Mouse (Mus musculus) heart, embryonic 15.5 days (tissue): Measurements from ENCODE around the gene Lsm3. TPM values are rescaled to one million over a fixed set of nuclear protein-coding genes. Genes with fewer than 3 reads are reported as not detected.
A peak's percentile ranks its signal among the peaks of the same experiment; 100 is the strongest.

ENCODE experiments used
- ATAC-seq: fragments of 200-750 bp; cut with Nextera tagmentation; replicated peaks from 2 replicates; pipeline ENCODE4 v1.8.0; 2017; ENCODE audit warnings: low read depth, moderate TSS enrichment; ENCODE audit not compliant: insufficient number of reproducible peaks, insufficient read depth, low FRiP score
- H3K27ac ChIP-seq: fragments of 300-500 bp; sonication (generic); 2 replicates; pipeline ENCODE4 v1.5.1; 2015; ENCODE audit warnings: mild to moderate bottlenecking, inconsistent platforms
- H3K27me3 ChIP-seq: fragments of 300-500 bp; sonication (generic); 2 replicates; pipeline ENCODE4 v1.6.1; 2015; ENCODE audit warnings: inconsistent platforms
- H3K36me3 ChIP-seq: fragments of 300-500 bp; sonication (generic); 2 replicates; pipeline ENCODE4 v1.6.1; 2015; ENCODE audit warnings: mild to moderate bottlenecking, inconsistent platforms
- H3K4me1 ChIP-seq: fragments of 300-500 bp; sonication (generic); replicated peaks from 2 replicates; pipeline ENCODE4 v1.6.1; 2015; ENCODE audit warnings: inconsistent platforms
- H3K4me2 ChIP-seq: fragments of 300-500 bp; sonication (generic); 2 replicates; pipeline ENCODE4 v1.6.1; 2015; ENCODE audit warnings: inconsistent platforms, mild to moderate bottlenecking, moderate library complexity
- H3K4me3 ChIP-seq: fragments of 300-500 bp; sonication (generic); 2 replicates; pipeline ENCODE4 v1.5.1; 2015; ENCODE audit warnings: mild to moderate bottlenecking, inconsistent platforms
- H3K9ac ChIP-seq: fragments of 300-500 bp; sonication (generic); 2 replicates; pipeline ENCODE4 v1.6.1; 2015; ENCODE audit warnings: mild to moderate bottlenecking, inconsistent platforms
- H3K9me3 ChIP-seq: fragments of 300-500 bp; sonication (generic); replicated peaks from 2 replicates; pipeline ENCODE4 v1.6.1; 2016; ENCODE audit warnings: inconsistent platforms
- WGBS: fragments of 180-500 bp; shearing (Covaris S2); methylation state at CpG from one replicate; pipeline ENCODE4 v1.1.7; 2015; ENCODE audit warnings: mixed read lengths; 5-methylcytosine and 5-hydroxymethylcytosine counted together
- polyA plus RNA-seq: library from polyadenylated mRNA; unstranded; fragments of >200 nt; fragmentation: Nextera tagmentation; extraction: Ambion mirVana; gene quantifications from 2 replicates; pipeline ENCODE4 v1.2.1, GENCODE M21; 2015

The Lsm3 gene
- polyA plus RNA-seq, 1 experiment from 2014 or later, result 155 TPM

- ATAC-seq, result no peak
- no peaks in the 10 kb centered on the region for H3K9me3 ChIP-seq
- no peak overlapping the region for H3K27ac ChIP-seq
- peaks cover 58% of the 10 kb centered on the region for H3K27me3 ChIP-seq
- H3K36me3 ChIP-seq, result no peaks in the 10 kb centered on the region
- H3K4me3 ChIP-seq, result no peak overlapping the region
- peaks cover 18% of the 10 kb centered on the region for H3K4me1 ChIP-seq
- H3K4me2 ChIP-seq, result no peak overlapping the region
- H3K9ac ChIP-seq, result no peak overlapping the region
- 81% methylated on average over 4 of the region's 4 CpGs for WGBS
Observed at GRCm38 (mm10) chr6:91534268-91534667, 18.5 kb downstream of the Lsm3 start.

- H3K4me1 ChIP-seq, result peaks cover 18% of the 10 kb centered on the region
- no peak overlapping the region for H3K9ac ChIP-seq
- ATAC-seq, result no peak
- no peaks in the 10 kb centered on the region for H3K36me3 ChIP-seq
- H3K27me3 ChIP-seq, result peaks cover 67% of the 10 kb centered on the region
- WGBS, result 79% methylated on average over 3 of the region's 3 CpGs
- H3K27ac ChIP-seq, result no peak overlapping the region
- H3K9me3 ChIP-seq, result no peaks in the 10 kb centered on the region
- no peak overlapping the region for H3K4me2 ChIP-seq
- no peak overlapping the region for H3K4me3 ChIP-seq
Observed at GRCm38 (mm10) chr6:91535231-91535630, 19.5 kb downstream of the Lsm3 start.

GRCm38 (mm10) chr6:91536047-91536765 lies 20.5 kb downstream of the Lsm3 start:
- Histone ChIP-seq H3K4me1 (peaks cover 19% of the 10 kb centered on the region), H3K9ac (no peak overlapping the region), H3K36me3 (no peaks in the 10 kb centered on the region), H3K9me3 (no peaks in the 10 kb centered on the region), H3K4me3 (no peak overlapping the region), H3K27ac (no peak overlapping the region), H3K27me3 (peaks cover 75% of the 10 kb centered on the region), H3K4me2 (no peak overlapping the region)
- ATAC-seq, result no peak
- WGBS, result 75% methylated on average over 11 of the region's 11 CpGs

GRCm38 (mm10) chr6:91541276-91541675 lies 25.5 kb downstream of the Lsm3 start:
- H3K27me3 ChIP-seq, result peaks cover 78% of the 10 kb centered on the region
- H3K9me3 ChIP-seq, result no peaks in the 10 kb centered on the region
- no peak overlapping the region for H3K9ac ChIP-seq
- peaks cover 34% of the 10 kb centered on the region for H3K4me1 ChIP-seq
- H3K27ac ChIP-seq, result no peak overlapping the region
- H3K4me3 ChIP-seq, result no peak overlapping the region
- no peaks in the 10 kb centered on the region for H3K36me3 ChIP-seq
- 44% methylated on average over 3 of the region's 3 CpGs for WGBS
- no peak overlapping the region for H3K4me2 ChIP-seq
- no peak for ATAC-seq

DNA sequence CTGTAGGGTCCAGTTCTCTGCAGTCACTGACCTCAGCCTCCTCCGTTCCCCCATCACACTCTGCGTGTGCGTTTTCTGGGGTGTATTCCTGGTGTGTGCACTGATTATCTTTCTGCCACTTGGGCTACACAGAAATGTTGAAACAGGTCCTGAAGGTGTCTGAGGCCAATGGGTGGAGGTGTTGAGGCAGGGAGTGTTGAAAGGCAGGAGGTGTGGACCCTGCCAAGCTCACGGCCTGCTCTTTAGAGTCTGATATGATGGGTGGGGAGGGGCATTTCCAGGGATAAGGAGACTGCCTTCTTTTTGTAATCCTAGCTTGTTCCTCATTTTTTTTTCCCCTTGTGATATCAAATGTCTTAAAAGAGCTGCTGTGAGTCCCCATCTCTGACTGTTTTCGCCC lies 27.3 kb downstream of the Lsm3 start:
- Histone ChIP-seq H3K27me3 (peaks cover 75% of the 10 kb centered on the region), H3K4me2 (no peak overlapping the region), H3K4me3 (no peak overlapping the region), H3K4me1 (peaks cover 42% of the 10 kb centered on the region), H3K36me3 (no peaks in the 10 kb centered on the region), H3K9ac (no peak overlapping the region), H3K27ac (peak overlapping the region; percentile 36; the same call in 1 of the 2 replicates), H3K9me3 (no peaks in the 10 kb centered on the region)
- ATAC-seq, result no peak
- WGBS, result 41% methylated on average over 5 of the region's 5 CpGs

DNA sequence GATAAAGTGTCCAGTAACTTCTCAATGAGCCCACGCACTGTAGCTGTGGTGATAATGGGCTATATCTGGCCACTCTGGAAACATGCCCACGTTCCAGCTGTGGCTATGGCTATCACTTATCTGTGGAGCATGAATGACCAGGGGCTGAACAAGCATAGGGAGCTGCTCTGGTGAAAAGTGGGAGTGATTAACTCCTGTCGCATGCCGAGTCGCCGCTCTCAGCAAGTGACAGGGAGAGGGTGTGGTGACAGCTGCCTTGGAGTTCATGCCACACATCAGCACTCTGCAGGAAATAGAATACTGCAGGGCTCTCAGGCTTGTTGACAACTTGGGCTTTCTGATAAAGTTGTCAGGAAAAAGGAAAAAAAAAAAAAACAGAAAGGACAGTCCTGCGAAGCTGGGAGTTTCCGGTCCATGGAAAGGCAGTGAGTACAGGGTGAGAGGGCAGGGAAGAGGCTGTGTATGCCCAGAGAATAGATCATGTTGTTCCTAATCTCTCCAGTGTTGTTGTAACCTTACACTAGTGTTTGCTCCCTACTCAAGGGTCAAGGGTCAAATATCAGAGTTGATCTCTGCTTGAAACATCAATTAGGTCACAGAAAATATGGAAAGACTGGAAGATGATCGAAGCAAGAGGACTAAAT lies 30.6 kb downstream of the Lsm3 start:
- Histone ChIP-seq H3K4me2 (peak overlapping the region; percentile 27; the same call in 1 of the 2 replicates), H3K4me1 (peaks cover 44% of the 10 kb centered on the region), H3K36me3 (no peaks in the 10 kb centered on the region), H3K27me3 (peaks cover 78% of the 10 kb centered on the region), H3K27ac (peak overlapping the region; percentile 66), H3K4me3 (no peak overlapping the region), H3K9me3 (no peaks in the 10 kb centered on the region), H3K9ac (no peak overlapping the region)
- peak; percentile 93 for ATAC-seq
- 10% methylated on average over 9 of the region's 9 CpGs for WGBS

GRCm38 (mm10) chr6:91547313-91547712 lies 31.6 kb downstream of the Lsm3 start:
- ATAC-seq, result no peak
- Histone ChIP-seq H3K4me3 (no peak overlapping the region), H3K4me2 (no peak overlapping the region), H3K27me3 (peaks cover 79% of the 10 kb centered on the region), H3K9me3 (no peaks in the 10 kb centered on the region), H3K36me3 (no peaks in the 10 kb centered on the region), H3K4me1 (peaks cover 41% of the 10 kb centered on the region), H3K9ac (no peak overlapping the region), H3K27ac (no peak overlapping the region)
- 52% methylated on average over 1 of the region's 1 CpGs for WGBS

- Histone ChIP-seq H3K27me3 (peaks cover 75% of the 10 kb centered on the region), H3K4me3 (no peak overlapping the region), H3K27ac (no peak overlapping the region), H3K9ac (no peak overlapping the region), H3K36me3 (no peaks in the 10 kb centered on the region), H3K4me1 (peaks cover 26% of the 10 kb centered on the region), H3K9me3 (no peaks in the 10 kb centered on the region), H3K4me2 (no peak overlapping the region)
- 57% methylated on average over 5 of the region's 5 CpGs for WGBS
- no peak for ATAC-seq
Observed at GRCm38 (mm10) chr6:91549621-91550020, 33.9 kb downstream of the Lsm3 start.

DNA sequence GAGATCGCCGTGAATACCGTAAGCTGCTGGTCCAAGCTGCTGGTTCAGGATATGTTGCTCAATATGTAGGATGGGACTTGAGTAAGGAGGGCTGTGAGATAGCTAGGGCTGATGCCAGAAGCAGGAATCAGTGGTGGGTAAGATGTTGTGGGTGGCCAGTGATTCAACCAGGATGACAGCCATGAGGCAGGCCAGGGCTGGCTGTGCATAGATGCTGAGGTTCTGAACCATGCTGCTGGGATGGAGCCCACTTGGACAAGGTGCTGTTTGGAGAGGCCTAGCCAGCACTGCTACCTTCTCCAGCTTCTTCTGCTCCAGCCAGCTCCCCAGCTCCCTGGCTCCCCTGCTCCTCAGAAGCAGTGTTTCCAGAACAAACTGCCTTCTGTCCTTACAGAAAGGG lies 35.9 kb downstream of the Lsm3 start:
- Histone ChIP-seq H3K4me3 (no peak overlapping the region), H3K9me3 (no peaks in the 10 kb centered on the region), H3K27me3 (peaks cover 82% of the 10 kb centered on the region), H3K9ac (no peak overlapping the region), H3K36me3 (no peaks in the 10 kb centered on the region), H3K4me2 (no peak overlapping the region), H3K27ac (no peak overlapping the region), H3K4me1 (peaks cover 16% of the 10 kb centered on the region)
- ATAC-seq, result no peak
- 96% methylated on average over 3 of the region's 3 CpGs for WGBS

DNA sequence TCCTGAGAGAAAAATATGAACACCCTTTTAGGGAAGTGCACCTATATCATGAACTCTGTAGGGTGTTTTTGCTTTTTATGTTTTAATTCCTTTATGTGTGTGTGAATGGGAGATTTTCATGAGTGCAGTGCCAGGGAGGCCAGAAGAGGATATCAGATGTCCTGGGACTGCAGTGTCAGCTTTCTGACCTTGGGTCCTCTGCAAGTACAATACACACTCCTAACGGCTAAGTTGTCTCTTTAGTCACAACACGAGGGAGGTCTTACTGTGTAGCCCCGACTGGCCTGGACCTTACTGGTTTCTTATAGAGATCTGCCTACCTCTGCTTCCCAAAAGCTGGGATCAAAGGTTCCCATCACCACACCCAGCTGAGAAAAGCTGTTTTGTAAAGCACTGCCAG lies 37.0 kb downstream of the Lsm3 start:
- H3K27ac ChIP-seq, result no peak overlapping the region

DNA sequence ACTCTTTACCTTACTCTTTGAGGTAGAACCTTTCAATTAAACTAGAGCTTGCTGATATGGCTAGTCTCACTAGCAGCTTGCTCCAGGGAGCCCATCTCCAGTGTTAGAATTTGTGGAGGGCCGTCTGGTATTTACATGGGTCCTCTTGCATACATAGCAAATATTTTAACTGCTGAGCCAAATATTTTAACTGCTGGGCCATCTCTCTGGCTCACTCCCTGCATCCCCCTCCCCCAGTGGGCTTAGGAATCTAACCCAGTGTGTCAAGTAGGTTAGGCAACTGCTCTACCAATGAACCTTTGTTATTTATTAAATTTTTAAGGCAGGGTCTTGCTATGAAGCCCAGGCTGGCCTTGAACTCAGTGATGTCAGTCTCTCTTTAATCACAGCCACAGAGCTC lies 42.8 kb downstream of the Lsm3 start:
- Histone ChIP-seq H3K4me2 (no peak overlapping the region), H3K27me3 (peaks cover 84% of the 10 kb centered on the region), H3K4me1 (no peaks in the 10 kb centered on the region), H3K36me3 (no peaks in the 10 kb centered on the region), H3K4me3 (no peak overlapping the region), H3K27ac (no peak overlapping the region), H3K9ac (no peak overlapping the region), H3K9me3 (no peaks in the 10 kb centered on the region)
- no peak for ATAC-seq
- 37% methylated on average over 1 of the region's 1 CpGs for WGBS

More for the DNA sequence above, 37.0 kb downstream of the Lsm3 start:
- ATAC-seq, result no peak
- H3K9me3 ChIP-seq, result no peaks in the 10 kb centered on the region
- no peaks in the 10 kb centered on the region for H3K36me3 ChIP-seq
- H3K4me2 ChIP-seq, result no peak overlapping the region
- no peak overlapping the region for H3K9ac ChIP-seq
- 0 out of 2 replicates have a peak, but pooled peaks cover 11% of the 10 kb centered on the region for H3K4me1 ChIP-seq
- H3K27me3 ChIP-seq, result peaks cover 87% of the 10 kb centered on the region
- WGBS, result 30% methylated on average over 3 of the region's 3 CpGs
- H3K4me3 ChIP-seq, result no peak overlapping the region

- ATAC-seq, result no peak
- Histone ChIP-seq H3K9ac (no peak overlapping the region), H3K9me3 (no peaks in the 10 kb centered on the region), H3K4me3 (no peak overlapping the region), H3K27me3 (peaks cover 84% of the 10 kb centered on the region), H3K4me2 (no peak overlapping the region), H3K4me1 (no peaks in the 10 kb centered on the region), H3K36me3 (no peaks in the 10 kb centered on the region), H3K27ac (no peak overlapping the region)
- 74% methylated on average over 4 of the region's 4 CpGs for WGBS
Observed at GRCm38 (mm10) chr6:91559371-91559770, 43.6 kb downstream of the Lsm3 start.
